Mouse (Mus musculus) layer of hippocampus, adult 9-11 months (tissue): Measurements from ENCODE around the gene Zfp948.
"Not testable (repeated sequence)": the region's sequence is repeated elsewhere in the genome, so short reads cannot be mapped to it uniquely, and the experiment has no call there.

Experiments used
- DNase-seq: peaks from one replicate; pipeline ENCODE4 v3.0.0; 2022

Zfp948 gene

GRCm38 (mm10) chr17:21566728-21567349 is at the start of gene Zfp948:
Gene Zfp948, plus strand, starts transcription at chr17:21567008.
- DNase-seq = peak; percentile 81

GRCm38 (mm10) chr17:21517130-21517671 is 49.6 kb upstream of the Zfp948 start:
- DNase-seq = no peak

GRCm38 (mm10) chr17:21526270-21526669 is 40.5 kb upstream of the Zfp948 start:
- DNase-seq = no peak

- DNase-seq = no peak
Measured at GRCm38 (mm10) chr17:21530645-21531330, 36.0 kb upstream of the Zfp948 start.

- DNase-seq = no peak
Measured at GRCm38 (mm10) chr17:21531621-21532020, 35.2 kb upstream of the Zfp948 start.

- peak; percentile 69 for DNase-seq
Measured at GRCm38 (mm10) chr17:21532101-21532951, 34.5 kb upstream of the Zfp948 start.

GRCm38 (mm10) chr17:21533961-21534360 is 32.8 kb upstream of the Zfp948 start:
- no peak for DNase-seq

- peak; percentile 75 for DNase-seq
Measured at GRCm38 (mm10) chr17:21534460-21535095, 32.2 kb upstream of the Zfp948 start.

GRCm38 (mm10) chr17:21535096-21536001 is 31.5 kb upstream of the Zfp948 start, which contains the start of gene Zfp52:
Gene Zfp52, plus strand, starts transcription at chr17:21535539.
- peak; percentile 65 for DNase-seq

GRCm38 (mm10) chr17:21536096-21536495 is 30.7 kb upstream of the Zfp948 start:
- DNase-seq = no peak

GRCm38 (mm10) chr17:21536676-21537075 is 30.1 kb upstream of the Zfp948 start:
- no peak for DNase-seq

GRCm38 (mm10) chr17:21557831-21558230 is 9.0 kb upstream of the Zfp948 start:
- DNase-seq = no peak

- DNase-seq = peak; percentile 79
Measured at GRCm38 (mm10) chr17:21566220-21566619, 588 bp upstream of the Zfp948 start.

GRCm38 (mm10) chr17:21567696-21568095 is 888 bp downstream of the Zfp948 start:
- DNase-seq = peak; percentile 7

GRCm38 (mm10) chr17:21579080-21579479 is 12.3 kb downstream of the Zfp948 start:
- DNase-seq = no peak

- peak; percentile 27 for DNase-seq
Measured at GRCm38 (mm10) chr17:21579493-21580175, 12.8 kb downstream of the Zfp948 start.

- no peak for DNase-seq
Measured at GRCm38 (mm10) chr17:21585521-21585920, 18.7 kb downstream of the Zfp948 start.

GRCm38 (mm10) chr17:21616356-21616755 is 49.5 kb downstream of the Zfp948 start:
- DNase-seq = no peak

- no peak for DNase-seq
Measured at GRCm38 (mm10) chr17:21617352-21617751, 50.5 kb downstream of the Zfp948 start.

- DNase-seq = no peak
Measured at GRCm38 (mm10) chr17:21623647-21624046, 56.8 kb downstream of the Zfp948 start.

- DNase-seq = not testable (repeated sequence)
Measured at GRCm38 (mm10) chr17:21635758-21636157, 69.0 kb downstream of the Zfp948 start.
